Mouse (Mus musculus) colon, adult 2 months (tissue): ENCODE data around the gene Tceal8. TPM values are rescaled to one million over a fixed set of nuclear protein-coding genes. Genes with fewer than 3 reads are reported as not detected.

Experiments used
- polyA plus RNA-seq: library from polyadenylated mRNA; depleted of rRNA; stranded (reverse); fragments of >200 nt; gene quantifications from 2 replicates; pipeline ENCODE4 v1.2.3, GENCODE M21; 2012; rRNA removed

Gene Tceal8
- polyA plus RNA-seq, result 0.91 and 2.5 TPM in 2 replicates

GRCm38 (mm10) chrX:136172118-136172551, at the start of gene Tceal8:
TSS of gene Tceal8 (minus strand) at chrX:136172342.

GRCm38 (mm10) chrX:136214729-136215677, 42.9 kb upstream of the Tceal8 start, which contains the start of the genes Tceal7 and Bex1:
TSS of gene Tceal7 (plus strand) at chrX:136214779.
TSS of gene Bex1 (minus strand) at chrX:136215513.

GRCm38 (mm10) chrX:136203664-136204066, 31.5 kb upstream of the Tceal8 start, which contains the start of gene Tceal5:
TSS of gene Tceal5 (minus strand) at chrX:136203876.

GRCm38 (mm10) chrX:136138827-136139639, 33.1 kb downstream of the Tceal8 start, which contains the start of gene Bex4:
TSS of gene Bex4 (plus strand) at chrX:136138996.

Other genes with a start within 250 kb of the Tceal8 start
- gene Arxes2, start 178.5 kb downstream of the Tceal8 start, polyA plus RNA-seq, result 1.7 and 2.3 TPM in 2 replicates
- 0.49 and 1.1 TPM in 2 replicates for gene Arxes1, start 139.0 kb downstream of the Tceal8 start, polyA plus RNA-seq
- gene Bex2, start 104.1 kb downstream of the Tceal8 start, polyA plus RNA-seq, result 2.3 and 3.1 TPM in 2 replicates
- gene Nxf3, start 87.1 kb downstream of the Tceal8 start, polyA plus RNA-seq, result not detected in 2 replicates
- gene Bex4, start 33.3 kb downstream of the Tceal8 start, polyA plus RNA-seq, result 0.48 and 1.1 TPM in 2 replicates
- gene Tceal5, start 31.5 kb upstream of the Tceal8 start, polyA plus RNA-seq, result 0.12 TPM in 1 of 2 replicates, not detected in the other
- not detected in 2 replicates for gene Tceal7, start 42.4 kb upstream of the Tceal8 start, polyA plus RNA-seq
- gene Bex1, start 43.2 kb upstream of the Tceal8 start, polyA plus RNA-seq, result 3.5 and 3.6 TPM in 2 replicates
- 5.2 and 6.5 TPM in 2 replicates for gene Tceal9, start 72.7 kb upstream of the Tceal8 start, polyA plus RNA-seq
- 22.1 TPM in 2 replicates for gene Bex3, start 97.9 kb upstream of the Tceal8 start, polyA plus RNA-seq